Mouse (Mus musculus) layer of hippocampus, adult 2 months (tissue): ENCODE results near the gene Ap3m1. TPM values are rescaled to one million over a fixed set of nuclear protein-coding genes. Genes with fewer than 3 reads are reported as not detected.
A peak's percentile ranks its signal among the peaks of the same experiment; 100 is the strongest.

Experiments
- DNase-seq, 2 experiments: peaks; one replicate each; pipeline ENCODE4 v3.0.0; 2022; ENCODE audit warnings: low spot score in 2 of 2
- H3K27ac ChIP-seq: fragments of 200-600 bp; 2 replicates; pipeline ENCODE4 v1.8.1; 2022
- H3K4me3 ChIP-seq: fragments of 200-600 bp; 2 replicates; pipeline ENCODE4 v1.8.1; 2022; ENCODE audit warnings: mild to moderate bottlenecking
- CTCF ChIP-seq: fragments of 200-600 bp; conservative IDR thresholded peaks from 2 replicates; pipeline ENCODE4 v1.8.1; 2022; ENCODE audit warnings: antibody characterized with exemption, mild to moderate bottlenecking, moderate library complexity
- total RNA-seq, 2 experiments: library from RNA; stranded (reverse); gene quantifications; 2 replicates each; pipeline ENCODE4 v1.2.3; 2021

Ap3m1 gene
- total RNA-seq, 2 experiments from 2014 or later, result 67.0 to 70.9 TPM

DNA sequence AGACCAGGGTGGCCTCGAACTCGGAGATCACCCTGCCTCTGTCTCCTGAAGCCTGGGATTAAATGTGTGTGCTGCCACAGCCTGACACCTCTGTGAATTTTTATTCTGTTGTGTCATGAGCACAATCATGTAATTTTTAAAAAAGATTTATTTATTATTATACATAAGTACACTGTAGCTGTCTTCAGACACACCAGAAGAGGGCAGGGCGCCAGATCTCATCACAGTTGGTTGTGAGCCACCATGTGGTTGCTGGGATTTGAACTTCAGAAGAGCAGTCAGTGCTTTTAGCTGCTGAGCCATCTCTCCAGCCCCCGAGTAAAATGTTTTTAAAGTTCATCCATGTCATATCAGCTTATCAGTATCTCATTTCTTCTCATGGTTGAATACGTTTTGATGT, 33.4 kb upstream of the Ap3m1 start:
- no peak for TF ChIP-seq CTCF
- Histone ChIP-seq H3K4me3 (no peak overlapping the region), H3K27ac (no peak overlapping the region)
- DNase-seq, result no peak

DNA sequence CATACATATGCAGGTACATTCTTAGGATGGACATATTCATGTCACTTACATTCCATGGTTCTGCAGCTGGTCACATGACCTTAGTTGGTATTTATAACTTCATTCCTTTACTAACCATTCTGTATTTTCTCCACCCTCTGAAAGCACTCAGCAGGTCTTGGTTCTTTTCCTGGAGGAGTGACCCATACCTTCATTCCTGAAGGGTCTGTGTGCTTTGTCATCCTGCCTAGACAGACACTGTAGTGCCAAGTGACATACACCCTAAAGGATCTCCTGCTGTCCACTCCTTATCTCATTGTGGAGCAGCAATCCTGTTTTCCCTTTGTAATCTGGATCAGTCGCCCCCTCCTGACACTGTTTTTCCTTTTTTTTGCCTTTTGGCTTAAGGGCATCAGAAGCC, 30.5 kb upstream of the Ap3m1 start:
- TF ChIP-seq CTCF, result no peak
- no peak for DNase-seq
- no peak overlapping the region for H3K4me3 ChIP-seq
- H3K27ac ChIP-seq, result no peak overlapping the region

DNA sequence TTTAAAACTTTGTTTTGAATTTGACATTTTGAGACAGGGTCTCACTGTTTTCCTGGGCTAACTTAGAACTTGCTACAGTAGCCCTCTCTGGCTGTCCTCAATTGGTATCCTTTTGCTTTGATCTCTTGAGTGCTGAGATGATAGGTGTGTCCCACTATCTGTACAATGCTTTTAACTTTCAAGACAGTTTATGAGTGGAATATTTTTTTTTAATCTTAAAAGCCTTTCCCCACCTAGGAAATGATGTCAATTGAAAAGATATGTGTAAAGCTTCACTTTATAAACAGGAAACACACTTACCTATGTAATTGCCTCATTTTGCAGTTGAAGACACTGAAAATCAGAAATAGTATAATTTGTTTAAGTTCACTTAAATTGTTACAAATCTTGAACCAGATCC, 26.2 kb upstream of the Ap3m1 start:
- Histone ChIP-seq H3K27ac (no peak overlapping the region), H3K4me3 (no peak overlapping the region)
- TF ChIP-seq CTCF, result no peak
- DNase-seq, result no peak

DNA sequence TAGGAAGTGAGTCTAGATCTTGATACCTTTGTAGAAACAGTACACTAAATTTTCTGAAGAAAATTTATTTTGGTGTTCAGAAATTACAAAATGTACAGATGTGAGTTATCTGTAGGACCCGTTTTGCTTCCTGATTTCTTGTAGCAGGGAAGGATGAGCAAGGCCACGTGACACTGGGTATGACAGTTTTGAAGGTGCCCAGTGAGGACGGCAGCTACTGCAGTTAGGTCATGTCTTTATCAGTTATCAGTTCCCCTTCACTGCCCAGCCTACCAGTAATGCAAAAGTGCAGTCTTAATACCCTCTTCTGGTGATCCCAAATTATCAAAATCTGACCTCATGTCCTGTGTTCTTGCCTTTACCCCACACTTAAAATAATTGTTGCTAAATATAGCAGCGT, 25.6 kb upstream of the Ap3m1 start:
- Histone ChIP-seq H3K27ac (no peak overlapping the region), H3K4me3 (no peak overlapping the region)
- DNase-seq, result no peak
- TF ChIP-seq CTCF, result no peak

DNA sequence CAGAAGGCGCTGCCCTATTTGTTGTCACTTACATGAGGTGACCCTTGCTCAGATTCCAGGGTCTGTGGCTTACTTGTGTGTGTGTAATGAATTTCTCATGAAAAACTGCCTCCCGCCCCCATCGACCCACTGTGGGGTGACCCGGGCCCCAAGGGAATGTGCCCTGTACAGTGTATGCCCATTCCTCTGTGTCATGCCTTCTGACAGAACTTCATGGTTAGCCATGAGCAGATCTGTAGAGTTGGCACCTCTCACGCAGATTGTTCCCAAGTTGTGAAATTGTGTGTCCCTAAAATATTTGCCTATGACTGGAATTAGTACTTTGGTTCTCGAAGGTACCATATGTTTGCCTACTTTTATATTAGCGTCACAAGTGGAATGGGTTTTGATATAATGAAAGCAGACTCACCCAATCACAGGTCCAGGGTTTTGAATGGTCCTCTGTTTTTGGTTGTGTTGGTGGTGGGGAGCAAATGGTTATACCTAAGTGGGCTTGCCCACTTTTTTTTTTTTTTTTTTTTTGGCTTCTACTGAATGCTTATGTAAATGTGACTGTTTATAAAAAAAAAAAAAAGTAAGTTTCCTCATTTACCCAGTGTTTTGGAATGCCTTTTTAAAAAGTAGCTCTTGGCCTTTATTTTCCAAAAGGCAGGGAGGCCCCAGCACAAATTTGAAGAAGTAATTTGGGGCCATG, 24.3 kb upstream of the Ap3m1 start:
- no peak for TF ChIP-seq CTCF
- Histone ChIP-seq H3K27ac (peak overlapping the region; percentile 94), H3K4me3 (peak overlapping the region; percentile 95)
- no peak for DNase-seq

DNA sequence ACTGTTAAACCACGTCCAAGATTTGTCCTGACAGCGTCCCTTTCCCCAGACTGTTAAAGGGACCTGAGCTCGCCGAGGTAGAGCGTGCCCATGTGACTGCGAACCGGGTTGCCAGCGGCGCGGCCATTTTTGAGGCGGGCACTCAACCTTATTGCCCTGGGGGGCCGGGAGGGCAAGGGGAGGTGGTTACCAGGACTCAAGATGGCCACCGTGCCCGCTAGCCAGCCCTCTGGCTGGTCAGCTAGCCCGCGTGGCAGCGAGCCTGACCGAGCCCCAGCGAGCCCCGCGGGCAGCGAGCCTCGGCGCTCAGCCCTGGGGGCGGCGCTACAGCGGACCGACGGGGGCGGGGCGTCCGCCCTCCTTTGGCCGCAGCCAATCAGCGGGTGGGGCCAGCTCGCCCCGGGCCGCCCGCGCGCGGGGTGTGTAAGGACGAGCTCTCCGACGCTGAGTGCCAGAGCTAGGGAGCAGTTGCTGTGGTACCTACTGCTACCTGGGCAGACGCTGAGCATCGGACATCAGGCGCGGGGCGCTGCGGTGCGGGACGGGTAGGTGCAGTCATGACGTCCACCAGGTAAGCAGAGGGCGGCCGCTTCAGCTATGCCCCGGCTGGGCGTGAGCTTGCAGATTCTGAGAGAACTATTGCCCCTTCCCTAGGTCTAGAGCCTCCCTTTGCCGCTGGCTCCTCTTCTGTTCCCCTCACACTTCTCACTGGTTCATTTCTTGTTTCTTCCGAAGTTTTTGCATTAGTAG, 23.6 kb upstream of the Ap3m1 start:
- H3K27ac ChIP-seq, result peak overlapping the region; percentile 94
- 0 out of 2 replicates have a peak, but pooled peaks have one; percentile 9 for TF ChIP-seq CTCF
- peak overlapping the region; percentile 95 for H3K4me3 ChIP-seq
- peak; percentile 81 to 86 for DNase-seq

DNA sequence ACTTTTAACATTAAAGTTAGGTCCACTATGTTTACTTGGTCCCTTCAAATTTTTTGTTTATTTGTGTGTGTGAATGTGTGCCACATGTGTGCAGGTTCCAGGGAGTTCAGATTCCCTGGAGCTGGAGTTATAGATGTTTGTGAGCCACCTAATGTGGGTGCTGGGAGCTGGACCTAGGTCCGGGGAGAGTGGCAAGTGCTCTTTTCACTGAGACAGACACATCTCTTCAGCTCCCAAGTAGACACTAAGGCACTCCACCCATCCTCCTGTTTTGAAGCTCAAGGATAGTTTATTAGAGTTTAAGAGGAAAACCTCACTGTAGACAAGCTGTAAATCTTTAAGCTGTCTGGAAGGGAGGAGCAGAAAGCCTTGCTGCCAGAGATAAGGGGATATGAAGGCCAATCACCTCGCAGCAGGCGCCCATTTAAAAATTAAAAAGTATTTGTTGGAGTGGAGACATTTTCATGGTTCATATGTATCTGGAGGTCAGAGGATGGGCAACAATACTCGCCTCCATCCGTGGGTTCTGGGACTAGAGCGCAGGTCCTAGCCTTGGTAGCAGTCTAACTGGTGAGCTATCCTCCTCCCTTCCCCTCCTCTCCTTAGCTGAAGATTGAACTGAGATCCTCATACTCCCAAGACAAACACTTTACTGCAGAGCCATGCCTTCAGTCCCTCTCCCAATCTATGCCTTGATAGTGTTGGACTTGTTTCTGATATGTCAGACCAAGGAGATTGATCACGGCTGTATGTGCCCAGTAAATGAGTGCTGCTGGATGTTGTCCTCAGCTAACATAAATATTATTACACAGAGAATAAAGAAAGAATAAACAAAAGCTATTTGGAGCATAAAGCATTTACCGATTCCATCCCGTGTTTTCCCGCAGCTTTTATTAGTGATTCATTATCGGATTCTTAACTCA, 22.4 kb upstream of the Ap3m1 start:
- Histone ChIP-seq H3K4me3 (peak overlapping the region; percentile 95), H3K27ac (no peak overlapping the region; the same call in 1 of the 2 replicates)
- DNase-seq, result no peak
- TF ChIP-seq CTCF, result no peak

DNA sequence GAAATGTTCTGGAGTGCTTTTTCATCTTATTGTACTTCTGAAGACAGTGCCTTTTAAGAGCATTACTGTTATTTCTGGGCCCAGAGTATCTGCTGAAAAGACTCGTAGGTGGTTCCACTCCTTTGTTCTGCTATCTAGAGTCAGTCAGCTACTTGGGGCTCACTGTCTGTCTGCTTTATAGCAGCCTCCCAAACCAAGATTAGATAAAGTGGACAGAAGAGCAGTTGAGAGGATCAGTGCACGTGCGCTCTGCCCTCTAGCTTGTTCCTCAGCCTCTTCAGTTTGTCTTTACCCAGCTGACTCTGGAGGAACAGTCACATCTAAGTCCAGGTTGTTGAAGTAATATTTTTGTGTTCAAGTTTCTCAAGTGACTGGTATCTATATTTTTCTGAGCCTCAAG, 21.7 kb upstream of the Ap3m1 start:
- no peak for TF ChIP-seq CTCF
- no peak for DNase-seq
- Histone ChIP-seq H3K4me3 (no peak overlapping the region), H3K27ac (no peak overlapping the region)

DNA sequence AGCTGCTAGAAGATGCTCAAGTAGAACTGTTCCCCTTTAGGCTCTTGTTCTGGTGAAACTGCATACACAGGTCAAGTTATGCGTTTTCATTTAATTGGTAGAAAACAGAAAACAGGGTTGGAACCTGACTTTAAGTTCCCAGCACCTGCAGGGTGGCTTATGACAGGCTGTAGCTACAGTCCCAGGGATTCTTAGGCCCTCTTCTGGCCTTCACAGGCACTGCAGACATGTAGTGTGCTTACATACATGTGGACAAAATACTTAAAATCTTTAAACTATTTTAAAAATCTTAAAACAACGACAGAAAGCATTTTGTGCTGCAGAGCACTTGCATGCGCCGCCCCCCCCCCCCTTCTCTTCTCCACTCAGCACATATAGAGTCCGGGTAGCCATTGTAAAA, 17.3 kb upstream of the Ap3m1 start:
- peak; percentile 49 for TF ChIP-seq CTCF
- no peak overlapping the region for H3K4me3 ChIP-seq
- no peak for DNase-seq
- H3K27ac ChIP-seq, result no peak overlapping the region

DNA sequence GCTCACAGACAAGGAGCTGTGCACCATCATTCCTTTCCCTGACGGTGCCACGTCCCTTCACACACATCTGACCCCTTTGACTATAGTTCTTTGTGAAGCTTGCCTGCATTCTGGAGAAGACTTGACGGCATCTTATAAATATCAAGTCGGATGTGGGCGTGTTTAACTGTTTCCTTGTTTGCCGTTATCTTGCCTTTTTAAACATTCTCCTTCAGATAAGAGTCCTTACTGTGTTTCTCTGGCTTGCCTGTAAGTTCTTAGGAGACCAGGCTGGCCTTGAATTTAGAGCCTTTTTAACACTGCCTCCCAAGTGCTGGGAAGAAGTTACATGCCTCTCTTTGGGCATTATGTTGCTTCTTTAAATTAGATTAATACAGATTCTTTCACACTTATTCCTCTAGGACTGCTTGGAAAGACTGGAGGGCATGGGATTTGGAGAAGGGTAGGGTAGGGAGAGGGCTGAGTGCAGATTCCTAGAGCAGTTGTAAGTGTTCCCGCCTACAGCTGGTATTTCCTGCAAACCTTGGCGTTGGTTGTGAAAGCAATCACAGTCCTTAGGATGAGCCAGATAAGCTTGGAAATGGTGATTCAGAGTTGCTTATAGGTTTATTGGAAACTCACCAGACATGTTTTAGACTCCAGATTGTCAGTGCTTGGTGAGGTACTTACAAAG, 13.3 kb upstream of the Ap3m1 start:
- no peak overlapping the region for H3K27ac ChIP-seq
- H3K4me3 ChIP-seq, result no peak overlapping the region
- no peak for DNase-seq
- no peak for TF ChIP-seq CTCF

DNA sequence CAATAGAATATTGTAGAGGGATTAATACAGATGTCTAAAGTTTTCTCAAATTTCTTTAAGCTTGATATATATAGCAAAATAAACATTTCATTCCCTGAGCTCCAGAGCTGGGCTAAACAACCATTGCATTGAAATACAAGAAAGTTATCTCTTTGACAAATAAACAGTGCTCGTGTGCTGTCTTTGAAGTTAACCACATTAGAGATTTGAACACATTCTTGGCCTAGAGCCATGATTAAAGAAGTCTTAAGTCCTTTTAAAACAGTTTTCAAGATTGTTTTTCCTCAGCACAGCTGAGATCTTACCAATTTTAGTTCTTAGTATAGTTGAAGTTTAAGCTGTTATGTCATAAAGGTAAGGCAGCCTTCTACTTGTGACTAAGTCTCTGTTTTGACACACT, 12.0 kb upstream of the Ap3m1 start:
- Histone ChIP-seq H3K27ac (no peak overlapping the region), H3K4me3 (no peak overlapping the region)
- TF ChIP-seq CTCF, result no peak
- no peak for DNase-seq

DNA sequence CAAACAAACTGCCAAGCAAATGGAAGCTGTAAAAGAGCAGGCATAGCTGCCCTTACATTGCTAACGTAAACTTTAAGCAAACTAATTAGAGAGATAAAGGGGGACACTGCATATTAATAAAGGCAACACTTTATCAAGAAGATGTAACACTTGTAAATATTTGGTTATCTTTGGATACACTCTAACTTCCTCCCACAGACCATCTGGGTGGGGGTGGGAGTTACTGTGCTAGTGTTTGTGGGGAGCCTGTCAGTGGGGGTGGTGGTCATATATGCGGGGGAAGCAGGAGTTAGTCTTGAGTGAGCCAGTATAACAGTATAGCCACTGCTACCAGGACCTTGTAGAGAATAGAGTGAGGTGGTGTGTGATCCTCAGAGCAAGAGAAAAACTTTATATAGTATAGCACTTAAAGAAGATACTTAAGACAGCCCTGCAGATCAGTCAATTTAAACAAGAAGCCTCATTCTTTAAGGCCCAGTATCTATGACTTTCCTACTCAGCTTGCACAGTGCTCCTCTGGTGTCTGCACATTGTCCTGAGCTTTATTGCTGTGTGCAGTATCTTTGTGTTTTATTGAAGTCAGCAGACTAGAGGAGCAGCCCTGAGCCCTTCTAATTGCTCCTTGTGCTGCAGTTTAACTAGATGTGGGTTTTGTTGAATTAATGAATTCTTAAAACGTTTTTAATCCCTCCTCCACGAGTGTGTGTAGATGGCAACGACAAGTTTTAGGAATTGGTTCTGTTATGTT, 10.6 kb upstream of the Ap3m1 start:
- no peak overlapping the region for H3K4me3 ChIP-seq
- no peak overlapping the region for H3K27ac ChIP-seq
- no peak for DNase-seq
- TF ChIP-seq CTCF, result no peak
